Mouse (Mus musculus) urinary bladder, adult 18-20 months (tissue): ENCODE data around the gene Golga3.

ENCODE experiments used
- DNase-seq, 2 experiments: peaks; one replicate each; pipeline ENCODE4 v3.0.0; 2022; ENCODE audit warnings: low spot score in 2 of 2, mixed read lengths in 2 of 2

Golga3 gene

GRCm38 (mm10) chr5:110231638-110232037 is 55.1 kb downstream of the Golga3 start:
- DNase-seq = no peak

DNA sequence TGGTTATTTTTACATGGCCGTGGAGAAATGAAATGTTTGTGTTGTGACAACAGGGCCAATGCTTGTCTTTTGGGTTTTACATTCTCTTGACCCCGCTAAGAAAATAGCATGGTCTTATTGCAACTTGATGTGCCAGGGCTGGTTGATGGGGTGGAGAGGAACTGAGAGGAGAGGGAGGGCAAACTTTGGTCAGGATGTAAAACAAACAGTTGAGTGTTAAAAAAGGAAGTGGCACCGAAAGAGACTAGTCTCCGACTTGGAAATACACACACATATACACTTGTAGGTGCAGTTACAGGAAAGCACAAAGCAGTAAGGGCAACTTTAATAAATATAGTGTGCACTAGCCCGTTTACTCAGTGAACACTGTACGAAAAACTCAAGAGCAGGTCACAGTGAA is 55.8 kb downstream of the Golga3 start:
- peak in 1 of 2 experiments; percentile 8 for DNase-seq

GRCm38 (mm10) chr5:110244091-110244490 is 67.6 kb downstream of the Golga3 start:
- peak; percentile 33 to 43 for DNase-seq

DNA sequence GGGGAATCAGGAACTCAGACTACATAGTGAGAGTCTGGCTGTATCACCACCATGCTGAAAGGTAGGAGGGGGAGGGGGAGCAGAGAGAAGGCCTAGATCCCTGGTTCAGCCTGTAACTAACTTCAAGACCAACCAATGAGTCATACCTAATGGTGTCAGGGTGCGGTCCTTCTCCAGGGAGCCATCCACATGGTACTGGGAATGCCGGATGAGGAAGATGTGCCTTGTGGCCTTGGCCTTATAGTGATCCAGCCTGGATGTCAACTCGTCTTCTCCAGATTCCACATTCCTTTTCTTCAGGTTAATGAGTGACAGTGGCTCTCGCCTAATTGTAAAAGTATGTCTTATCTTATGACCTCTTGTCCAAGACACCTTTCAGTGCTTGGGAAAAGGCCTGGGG is 90.4 kb downstream of the Golga3 start:
- no peak for DNase-seq

GRCm38 (mm10) chr5:110269141-110270101 is 92.9 kb downstream of the Golga3 start, which contains the start of gene Pgam5:
Gene Pgam5 (minus strand): TSS chr5:110269913.
- peak; percentile 74 to 80 for DNase-seq

DNA sequence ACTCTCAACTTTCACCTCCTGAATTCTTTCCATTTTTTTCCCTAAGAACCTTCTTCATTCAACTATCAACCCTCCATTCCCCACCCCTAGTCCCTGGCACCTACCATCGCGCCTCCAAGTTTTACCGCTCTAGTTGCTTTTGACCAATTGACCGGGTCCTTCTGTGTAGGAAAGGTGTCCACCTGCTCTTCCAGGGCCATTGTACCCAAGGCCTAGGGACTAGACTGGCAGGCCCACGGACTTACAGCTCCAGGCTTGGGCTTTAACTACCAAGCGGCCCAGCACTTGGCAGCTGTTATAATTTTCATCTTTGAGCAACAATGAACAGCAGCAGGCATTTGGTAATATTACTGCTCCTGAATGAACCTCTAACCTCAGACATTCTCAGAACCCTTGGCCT is 93.7 kb downstream of the Golga3 start:
- DNase-seq = no peak

DNA sequence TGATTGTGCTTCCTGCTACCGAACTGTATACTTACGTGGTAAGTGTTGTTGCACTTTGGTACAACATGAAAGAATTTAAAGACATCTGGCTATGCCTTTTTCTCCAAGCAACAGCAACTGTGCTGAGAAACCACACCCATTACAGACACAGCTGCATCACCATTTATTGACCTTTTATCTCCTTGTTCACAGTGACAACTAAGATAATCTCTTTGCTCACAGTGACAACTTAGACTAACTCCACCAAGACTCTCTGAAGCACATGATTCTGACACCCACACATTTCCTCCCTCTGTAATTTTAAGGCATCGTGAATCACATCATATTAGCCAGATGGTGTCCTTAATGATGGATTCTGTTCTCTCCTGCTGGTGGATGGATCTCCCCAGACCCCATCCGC is 97.6 kb downstream of the Golga3 start:
- no peak for DNase-seq

- DNase-seq = no peak
Measured at GRCm38 (mm10) chr5:110274846-110275245, 98.3 kb downstream of the Golga3 start.
